Mouse (Mus musculus) right cerebral cortex, postnatal 36 days (tissue): ENCODE measurements around the gene Map2k1.
"Not testable (repeated sequence)": the region's sequence is repeated elsewhere in the genome, so short reads cannot be mapped to it uniquely, and the experiment has no call there.

Experiments
- DNase-seq, 2 experiments: peaks; one replicate each; pipeline ENCODE4 v3.0.0; 2022; ENCODE audit warnings: low spot score in 2 of 2, mixed read lengths in 1 of 2

Map2k1 gene

GRCm38 (mm10) chr9:64169967-64170366 lies 83.5 kb downstream of the Map2k1 start:
- not testable (repeated sequence) for DNase-seq

- no peak for DNase-seq
These were observed 93.0 kb downstream of the Map2k1 start for GRCm38 (mm10) chr9:64160471-64160870.

DNA sequence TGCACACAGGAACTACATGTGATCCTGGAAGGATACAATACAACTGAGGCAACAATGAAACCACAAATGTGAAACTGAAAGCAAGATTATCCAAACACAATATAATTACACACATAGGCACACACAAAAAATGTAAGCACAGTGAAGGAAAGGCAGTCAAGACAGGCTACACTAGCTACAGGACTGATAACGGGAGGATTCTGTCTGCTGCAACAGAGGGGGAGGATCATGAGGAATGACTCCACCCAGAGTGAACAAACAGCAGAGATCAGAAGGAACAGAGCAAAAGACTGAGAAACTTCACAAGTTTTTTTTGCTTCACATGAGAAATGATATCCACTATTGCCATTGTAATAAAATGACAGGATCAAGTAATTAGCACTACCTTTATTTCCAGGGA lies 96.8 kb downstream of the Map2k1 start:
- no peak for DNase-seq

GRCm38 (mm10) chr9:64139879-64140278 lies 113.6 kb downstream of the Map2k1 start:
- DNase-seq = no peak

GRCm38 (mm10) chr9:64138896-64139295 lies 114.5 kb downstream of the Map2k1 start:
- DNase-seq = peak in 1 of 2 experiments; percentile 9
